Comparison of ENCODE assay signal across 9 mouse cellular contexts in genomic region chr2:69613237-69613636, GRCm38 (mm10). TPM values are rescaled to one million over a fixed set of nuclear protein-coding genes. Genes with fewer than 3 reads are reported as not detected.
DNase-seq lines count a peak whose midpoint lies in the region; ATAC-seq and TF ChIP-seq lines count a peak whose summit lies in the region.
"Had no signal": no experiment of that assay in that cellular context is flagged by ENCODE, and none has a peak within 500 bp of the region (broad histone marks: within the 10 kb centered on the region; RNA-seq: fewer than 3 reads in every experiment).

No protein-coding gene starts in this region.

- no peak overlapping the region for H3K4me2 ChIP-seq in hindbrain, embryonic 16.5 days (ENCODE audit: low read length)
- H3K4me2 ChIP-seq in CH12.LX (ENCODE audit: insufficient read depth, low read depth, poor library complexity, severe bottlenecking), result no peak overlapping the region
- H3K4me2 ChIP-seq in liver, embryonic 13.5 days, result no peak overlapping the region
- no peak overlapping the region for H3K4me2 ChIP-seq in midbrain, embryonic 15.5 days

- H3K27ac ChIP-seq in hindbrain, embryonic 10.5 days, result no peak overlapping the region
- no peak overlapping the region for H3K27ac ChIP-seq in hindbrain, embryonic 16.5 days (ENCODE audit: low read depth, low read length)
- H3K27ac ChIP-seq in CH12.LX (ENCODE audit: insufficient read depth, low read depth), result no peak overlapping the region
- no peak overlapping the region for H3K27ac ChIP-seq in liver, embryonic 13.5 days
- no peak overlapping the region for H3K27ac ChIP-seq in midbrain, embryonic 15.5 days

- no peaks in the 10 kb centered on the region for H3K9me3 ChIP-seq in hindbrain, embryonic 10.5 days
- H3K9me3 ChIP-seq in hindbrain, embryonic 16.5 days (ENCODE audit: control insufficient read depth, low read length), result no peaks in the 10 kb centered on the region
- H3K9me3 ChIP-seq in CH12.LX (replicated peaks; ENCODE audit: low read length), result no peaks in the 10 kb centered on the region
- H3K9me3 ChIP-seq in liver, embryonic 13.5 days (replicated peaks), result no peaks in the 10 kb centered on the region
- H3K9me3 ChIP-seq in midbrain, embryonic 15.5 days, result no peaks in the 10 kb centered on the region

- in situ Hi-C loops in CH12.LX (cut with MboI; ENCODE audit: low pct_ligation_motif_present, low pct_unique_long_range_greater_than_20kb, low sequenced_read_pairs), result no loop called here

- H3K36me3 ChIP-seq in hindbrain, embryonic 10.5 days, result no peaks in the 10 kb centered on the region
- H3K36me3 ChIP-seq in hindbrain, embryonic 16.5 days (ENCODE audit: control insufficient read depth, insufficient read depth, low read length), result no peaks in the 10 kb centered on the region
- H3K36me3 ChIP-seq in CH12.LX (replicated peaks in 1 of 2; ENCODE audit: control insufficient read depth in 1 of 2, insufficient read depth in 1 of 2, low read length in 1 of 2), result no peaks in the 10 kb centered on the region
- no peaks in the 10 kb centered on the region for H3K36me3 ChIP-seq in liver, embryonic 13.5 days
- H3K36me3 ChIP-seq in midbrain, embryonic 15.5 days (replicated peaks), result no peaks in the 10 kb centered on the region

- H3K4me1 ChIP-seq in hindbrain, embryonic 10.5 days (replicated peaks), result peaks cover 10% of the 10 kb centered on the region
- no peaks in the 10 kb centered on the region for H3K4me1 ChIP-seq in hindbrain, embryonic 16.5 days (ENCODE audit: control insufficient read depth, insufficient read depth, low read depth, low read length)
- H3K4me1 ChIP-seq in CH12.LX (ENCODE audit: control insufficient read depth in 1 of 2, insufficient read depth in 2 of 2), result no peaks in the 10 kb centered on the region
- no peaks in the 10 kb centered on the region for H3K4me1 ChIP-seq in liver, embryonic 13.5 days (replicated peaks)
- peaks cover 6% of the 10 kb centered on the region; the same call in 1 of the 2 replicates for H3K4me1 ChIP-seq in midbrain, embryonic 15.5 days

- WGBS in hindbrain, embryonic 10.5 days, result 80% methylated on average over 4 of the region's 4 CpGs
- 74% methylated on average over 4 of the region's 4 CpGs for WGBS in hindbrain, embryonic 16.5 days
- 28% methylated on average over 4 of the region's 4 CpGs for WGBS in liver, embryonic 13.5 days (ENCODE audit: insufficient replicate concordance)
- 82% methylated on average over 4 of the region's 4 CpGs for WGBS in midbrain, embryonic 15.5 days

- TF ChIP-seq RAD21 in CH12.LX (IDR thresholded peaks at IDR 0.05; ENCODE audit: low read depth, low read length), result no peak

- TF ChIP-seq CTCF in CH12.LX (conservative IDR thresholded peaks at IDR 0.05 in 1 of 2, IDR thresholded peaks at IDR 0.05 in 1 of 2; ENCODE audit: low read depth in 2 of 2, low read length in 2 of 2), result no peak

- ATAC-seq in hindbrain, embryonic 16.5 days, result no peak
- no peak for ATAC-seq in liver, embryonic 13.5 days (ENCODE audit: low read depth)
- ATAC-seq in midbrain, embryonic 15.5 days (replicated peaks), result no peak
- ATAC-seq: Patski had no signal

- H3K27me3 ChIP-seq in hindbrain, embryonic 10.5 days (ENCODE audit: insufficient read depth, poor library complexity, severe bottlenecking), result 0 out of 2 replicates have a peak, but pooled peaks cover 4% of the 10 kb centered on the region
- H3K27me3 ChIP-seq in hindbrain, embryonic 16.5 days (replicated peaks; ENCODE audit: control insufficient read depth, insufficient read depth, low read length), result no peaks in the 10 kb centered on the region
- H3K27me3 ChIP-seq in CH12.LX (replicated peaks), result no peaks in the 10 kb centered on the region
- H3K27me3 ChIP-seq in liver, embryonic 13.5 days, result peaks cover 4% of the 10 kb centered on the region; the same call in 1 of the 2 replicates
- no peaks in the 10 kb centered on the region for H3K27me3 ChIP-seq in midbrain, embryonic 15.5 days (replicated peaks)
- H3K27me3 ChIP-seq: Patski had no signal

- dilution Hi-C loops in CH12.LX (cut with MboI; ENCODE audit: extremely low pct_ligation_motif_present, extremely low pct_unique_long_range_greater_than_20kb, low sequenced_read_pairs), result no loop called here

- no peaks in the 10 kb centered on the region for H3K79me2 ChIP-seq in CH12.LX (replicated peaks; ENCODE audit: control insufficient read depth, extremely low read depth, insufficient read depth, poor library complexity, severe bottlenecking)

- no peak for TF ChIP-seq EP300 in CH12.LX (IDR thresholded peaks at IDR 0.05; ENCODE audit: low read length)

- no peak for TF ChIP-seq POLR2A in CH12.LX (IDR thresholded peaks at IDR 0.05; ENCODE audit: low read depth, low read length)

- H3K9ac ChIP-seq in hindbrain, embryonic 16.5 days (ENCODE audit: low read depth, low read length), result no peak overlapping the region
- no peak overlapping the region for H3K9ac ChIP-seq in CH12.LX (ENCODE audit: insufficient read depth, low read depth)
- H3K9ac ChIP-seq in liver, embryonic 13.5 days, result no peak overlapping the region
- no peak overlapping the region for H3K9ac ChIP-seq in midbrain, embryonic 15.5 days

- peak; percentile 11 for DNase-seq in hindbrain, embryonic 10.5 days (ENCODE audit: low spot score)
- DNase-seq in CH12.LX (ENCODE audit: extremely low read depth), result peak; percentile 27
- peak; percentile 57 for DNase-seq in embryo, embryonic 10.5 days (ENCODE audit: low spot score)
- peak; percentile 49 for DNase-seq in liver, embryonic 13.5 days
- DNase-seq in ovary, adult 18-20 months (ENCODE audit: low spot score), result no peak
- DNase-seq in left cerebral cortex, postnatal 25 days (ENCODE audit: low spot score in 2 of 2), result no peak

- intact Hi-C loops in left cerebral cortex, postnatal 25 days (cut with DNase I), result no loop called here

- no peak overlapping the region for H3K4me3 ChIP-seq in hindbrain, embryonic 10.5 days
- H3K4me3 ChIP-seq in hindbrain, embryonic 16.5 days (ENCODE audit: low read length), result no peak overlapping the region
- no peak overlapping the region for H3K4me3 ChIP-seq in CH12.LX (replicated peaks in 1 of 3; ENCODE audit: low read depth in 2 of 3, low read length in 2 of 3, poor library complexity in 1 of 3)
- H3K4me3 ChIP-seq in liver, embryonic 13.5 days (replicated peaks), result no peak overlapping the region
- no peak overlapping the region for H3K4me3 ChIP-seq in midbrain, embryonic 15.5 days

TF ChIP-seq in CH12.LX, 34 proteins besides CTCF, POLR2A, EP300 and RAD21:
- TF ChIP-seq ZNF384 (IDR thresholded peaks at IDR 0.05; ENCODE audit: low read depth, low read length), result peak; percentile 72
- 0 out of 2 replicates have a peak, but pooled peaks have one; percentile 18 for TF ChIP-seq JUND (conservative IDR thresholded peaks at IDR 0.05; ENCODE audit: low read depth, low read length)
- TF ChIP-seq ELF1 (IDR thresholded peaks at IDR 0.05; ENCODE audit: low read depth, low read length), result peak; percentile 48; the same call in 1 of the 2 replicates
- peak; percentile 99 for TF ChIP-seq MAFK (IDR thresholded peaks at IDR 0.05; ENCODE audit: insufficient replicate concordance, low read length)
- TF ChIP-seq SIN3A (IDR thresholded peaks at IDR 0.05; ENCODE audit: low read length), result no peak

RNA-seq across cellular contexts. Expression of gene Lrp2, which starts 27.4 kb away (rescaled TPM):
- 1.8 and 2.0 TPM in 2 replicates for polyA plus RNA-seq in hindbrain, embryonic 10.5 days (2016; fragmentation: Nextera tagmentation; extraction: Ambion mirVana)
- 0.64 and 0.95 TPM in 2 replicates for polyA plus RNA-seq in hindbrain, embryonic 16.5 days (2015; fragmentation: Nextera tagmentation; extraction: Ambion mirVana)
- under 0.01 and 0.04 TPM in 2 replicates for total RNA-seq in CH12.LX (2012; rRNA removed)
- total RNA-seq in CH12.LX (2014; rRNA removed), result 0.01 TPM in 2 replicates
- 0.07 TPM in 1 of 2 replicates, not detected in the other for polyA plus RNA-seq in CH12.LX (2012; ENCODE audit: insufficient read length, low read depth)
- 0.06 and 0.09 TPM in 2 replicates for polyA plus RNA-seq in liver, embryonic 13.5 days (2015; fragmentation: Nextera tagmentation; extraction: Ambion mirVana)
- under 1 TPM; 0.14 to 0.44 TPM for total RNA-seq in left cerebral cortex, postnatal 25 days (2021)
- polyA plus RNA-seq in midbrain, embryonic 15.5 days (2015; fragmentation: Nextera tagmentation; extraction: Ambion mirVana), result 1.2 TPM in 2 replicates

RNA-seq across cellular contexts. Expression of gene Bbs5, which starts 33.7 kb away (rescaled TPM):
- 17.0 and 17.2 TPM in 2 replicates for polyA plus RNA-seq in hindbrain, embryonic 10.5 days (2016; fragmentation: Nextera tagmentation; extraction: Ambion mirVana)
- polyA plus RNA-seq in hindbrain, embryonic 16.5 days (2015; fragmentation: Nextera tagmentation; extraction: Ambion mirVana), result 26.1 and 28.3 TPM in 2 replicates
- total RNA-seq in CH12.LX (2012; rRNA removed), result 5.0 and 5.4 TPM in 2 replicates
- 8.1 and 9.1 TPM in 2 replicates for total RNA-seq in CH12.LX (2014; rRNA removed)
- 6.7 and 9.1 TPM in 2 replicates for polyA plus RNA-seq in CH12.LX (2012; ENCODE audit: insufficient read length, low read depth)
- polyA plus RNA-seq in liver, embryonic 13.5 days (2015; fragmentation: Nextera tagmentation; extraction: Ambion mirVana), result 4.7 and 6.4 TPM in 2 replicates
- 10 to 100 TPM; 22.6 to 28.3 TPM for total RNA-seq in left cerebral cortex, postnatal 25 days (2021)
- 20.3 and 25.2 TPM in 2 replicates for polyA plus RNA-seq in midbrain, embryonic 15.5 days (2015; fragmentation: Nextera tagmentation; extraction: Ambion mirVana)

RNA-seq across cellular contexts. Expression of gene Klhl41, which starts 56.7 kb away (rescaled TPM):
- polyA plus RNA-seq in hindbrain, embryonic 10.5 days (2016; fragmentation: Nextera tagmentation; extraction: Ambion mirVana), result 0.29 TPM in 2 replicates
- polyA plus RNA-seq in hindbrain, embryonic 16.5 days (2015; fragmentation: Nextera tagmentation; extraction: Ambion mirVana), result 0.08 and 1.6 TPM in 2 replicates
- 0.04 TPM in 2 replicates for total RNA-seq in CH12.LX (2012; rRNA removed)
- 0.11 TPM in 1 of 2 replicates, not detected in the other for total RNA-seq in CH12.LX (2014; rRNA removed)
- polyA plus RNA-seq in CH12.LX (2012; ENCODE audit: insufficient read length, low read depth), result 0.12 and 0.27 TPM in 2 replicates
- 0.42 and 0.43 TPM in 2 replicates for polyA plus RNA-seq in liver, embryonic 13.5 days (2015; fragmentation: Nextera tagmentation; extraction: Ambion mirVana)
- under 1 TPM; 0.85 to 0.87 TPM for total RNA-seq in left cerebral cortex, postnatal 25 days (2021)
- polyA plus RNA-seq in midbrain, embryonic 15.5 days (2015; fragmentation: Nextera tagmentation; extraction: Ambion mirVana), result 0.23 and 0.37 TPM in 2 replicates

Comparison
In these comparisons a context has a peak if more than half of its experiments do, and no peak if none do; other contexts are left out.
1. DNase-seq: peak in hindbrain, embryonic 10.5 days (single experiment), CH12.LX (single experiment), embryo, embryonic 10.5 days (single experiment) and liver, embryonic 13.5 days (single experiment); none in ovary, adult 18-20 months (single experiment) and left cerebral cortex, postnatal 25 days (0 of 2).